Mouse (Mus musculus) cortical plate, adult 2 months (tissue): ENCODE data around the gene Spred2. TPM values are rescaled to one million over a fixed set of nuclear protein-coding genes. Genes with fewer than 3 reads are reported as not detected.

Source experiments
- H3K27ac ChIP-seq: fragments of 200-500 bp; 2 replicates; pipeline ENCODE4 v1.5.1; 2012; ENCODE audit warnings: low read length, control low read depth, inconsistent platforms; ENCODE audit not compliant: insufficient read depth
- H3K4me1 ChIP-seq: fragments of 200-500 bp; 2 replicates; pipeline ENCODE4 v1.6.1; 2011; ENCODE audit warnings: low read length; ENCODE audit not compliant: control insufficient read depth, insufficient read depth
- H3K4me3 ChIP-seq: fragments of 200-500 bp; 2 replicates; pipeline ENCODE4 v1.5.1; 2011; ENCODE audit warnings: mild to moderate bottlenecking, low read length, control low read depth; ENCODE audit not compliant: insufficient read depth
- CTCF ChIP-seq: fragments of 200-500 bp; IDR thresholded peaks from 2 replicates; pipeline ENCODE4 v1.5.1; 2011; ENCODE audit warnings: mild to moderate bottlenecking, control low read depth, low read length; ENCODE audit not compliant: insufficient read depth; ENCODE audit errors: extremely low read depth
- POLR2A ChIP-seq: fragments of 200-500 bp; IDR thresholded peaks from 2 replicates; pipeline ENCODE4 v1.6.1; 2011; ENCODE audit warnings: mild to moderate bottlenecking, low read length, control low read depth; ENCODE audit not compliant: insufficient read depth; ENCODE audit errors: extremely low read depth
- polyA plus RNA-seq: library from polyadenylated mRNA; depleted of rRNA; stranded (reverse); fragments of >200 nt; gene quantifications from 2 replicates; pipeline ENCODE4 v1.2.3, GENCODE M21; 2012

Spred2 gene
- polyA plus RNA-seq, 1 experiment: 42.0 TPM

DNA sequence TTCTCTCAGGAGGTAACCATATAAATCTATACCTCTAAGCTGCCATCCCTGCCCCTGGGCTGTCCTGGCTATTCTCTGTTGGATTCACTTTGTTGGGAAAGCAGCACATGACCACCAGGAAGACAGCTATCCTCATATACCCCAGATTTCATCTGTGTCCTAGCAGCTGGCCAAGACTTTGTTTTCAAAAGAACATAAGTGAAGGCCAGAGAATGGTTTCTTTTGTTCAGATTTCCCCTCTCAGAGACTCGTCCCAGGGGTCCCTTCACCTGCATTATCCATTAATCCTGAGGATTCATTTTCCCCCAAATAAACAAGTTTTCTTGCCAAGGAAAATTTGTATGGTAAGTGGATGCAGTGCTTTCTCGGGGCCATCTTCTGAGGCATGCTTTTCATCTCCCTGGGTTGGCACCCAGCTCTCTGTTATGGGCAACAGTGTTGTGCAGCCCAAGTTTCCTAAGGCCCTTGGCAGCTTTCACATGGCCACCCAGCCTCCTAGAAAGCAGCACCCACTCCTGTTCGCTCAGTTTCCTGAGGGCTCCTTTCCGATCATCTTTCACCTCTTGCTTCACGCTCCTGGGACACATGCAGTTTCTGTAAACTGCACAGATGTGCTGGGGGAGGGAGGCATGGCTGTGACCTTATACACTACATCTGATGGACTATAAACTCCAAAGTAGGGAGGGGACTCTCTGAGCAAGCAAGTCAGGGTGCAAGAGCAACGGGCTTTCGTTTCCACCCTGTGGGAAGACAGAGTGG is 49.0 kb downstream of the Spred2 start:
- Histone ChIP-seq H3K27ac (no peak overlapping the region), H3K4me3 (no peak overlapping the region), H3K4me1 (peaks cover 3% of the 10 kb centered on the region; the same call in 1 of the 2 replicates)
- TF ChIP-seq POLR2A (no peak), CTCF (no peak)

DNA sequence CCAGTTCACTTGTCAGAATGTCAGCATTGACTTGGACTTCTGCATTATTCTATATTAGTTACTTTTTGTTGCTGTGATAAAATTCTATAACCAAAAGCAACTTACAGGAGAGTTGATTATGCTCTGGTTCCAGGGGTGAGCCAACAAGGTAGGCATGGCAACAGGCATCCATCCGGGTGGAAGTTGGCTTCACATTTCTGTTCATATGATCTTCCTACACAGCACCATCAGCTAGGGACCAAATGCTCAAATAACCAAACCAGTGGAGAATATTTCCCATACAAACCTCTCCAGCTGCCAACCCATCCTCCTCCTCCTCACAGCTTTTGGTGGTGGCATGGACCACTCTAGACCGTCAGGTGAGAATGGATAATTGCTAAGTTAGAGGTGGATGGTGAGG is 51.9 kb downstream of the Spred2 start:
- no peak overlapping the region for H3K27ac ChIP-seq

DNA sequence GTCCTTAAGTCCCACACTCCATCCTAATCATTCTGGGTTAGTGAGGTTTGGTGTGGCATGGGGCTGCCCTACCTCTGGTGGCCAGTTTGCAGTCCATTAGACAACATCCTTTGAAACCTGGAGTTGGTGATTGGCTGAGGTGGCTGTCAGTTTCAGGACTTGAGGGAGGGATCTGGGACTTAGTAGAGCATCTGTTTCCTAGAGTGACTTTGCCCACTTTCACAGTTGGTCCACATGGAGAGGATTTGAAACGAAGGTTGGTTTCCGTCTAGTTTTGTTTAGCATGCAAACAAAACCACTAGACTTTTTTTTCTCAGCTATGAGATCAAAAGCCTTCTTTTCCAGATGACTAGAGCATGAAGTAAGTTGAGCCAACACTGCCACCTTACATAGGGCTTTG is 53.5 kb downstream of the Spred2 start:
- TF ChIP-seq POLR2A: no peak
- TF ChIP-seq CTCF: no peak
- peaks cover 8% of the 10 kb centered on the region for H3K4me1 ChIP-seq
- H3K4me3 ChIP-seq: no peak overlapping the region
- H3K27ac ChIP-seq: no peak overlapping the region

More for the DNA sequence above, 51.9 kb downstream of the Spred2 start:
- Histone ChIP-seq H3K4me3 (no peak overlapping the region), H3K4me1 (peaks cover 5% of the 10 kb centered on the region)
- TF ChIP-seq POLR2A: no peak

DNA sequence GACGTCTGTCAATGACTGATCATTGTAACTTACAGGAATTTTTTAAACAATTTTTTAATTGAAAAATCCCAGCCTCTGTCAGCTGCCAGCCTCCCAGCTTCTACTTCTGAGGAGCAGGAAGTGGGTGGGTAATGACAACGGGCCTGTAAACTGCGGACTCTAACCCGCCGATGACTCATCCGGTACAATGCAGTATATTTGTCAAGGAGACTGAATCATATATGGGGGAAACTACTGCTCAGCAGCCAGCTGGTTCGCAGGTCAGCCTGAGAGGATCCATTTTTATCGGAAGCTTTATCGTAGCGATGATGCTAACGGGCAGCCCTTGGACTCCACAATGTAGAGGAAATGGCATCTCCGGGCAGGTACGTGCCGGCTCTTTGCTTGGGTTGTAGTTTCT is 55.2 kb downstream of the Spred2 start:
- peaks cover 13% of the 10 kb centered on the region; the same call in 1 of the 2 replicates for H3K4me1 ChIP-seq
- peak overlapping the region; percentile 53 for H3K4me3 ChIP-seq
- peak overlapping the region; percentile 52; the same call in 1 of the 2 replicates for H3K27ac ChIP-seq
- TF ChIP-seq POLR2A: no peak
- TF ChIP-seq CTCF: no peak

DNA sequence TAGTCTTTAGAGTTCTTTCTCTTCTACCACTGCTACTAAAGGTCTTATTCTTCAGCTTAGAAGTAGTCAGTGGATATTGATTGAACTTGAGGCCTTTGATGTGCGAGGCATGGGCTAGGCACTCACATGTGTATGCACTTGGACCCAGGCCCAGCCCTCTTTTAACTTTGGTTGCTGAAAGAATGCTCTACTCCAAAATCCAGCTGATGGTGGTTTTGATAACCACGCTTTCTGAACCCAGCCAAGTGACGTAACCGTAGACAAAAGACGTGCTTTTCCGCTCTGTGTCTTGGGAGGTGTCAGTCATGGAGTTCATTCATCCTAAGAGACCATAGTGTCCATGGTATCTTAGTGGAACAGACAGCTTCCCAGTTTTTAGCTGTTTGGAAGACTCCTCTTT is 57.9 kb downstream of the Spred2 start:
- H3K27ac ChIP-seq: no peak overlapping the region
- H3K4me1 ChIP-seq: peaks cover 13% of the 10 kb centered on the region
- no peak overlapping the region for H3K4me3 ChIP-seq
- TF ChIP-seq POLR2A (no peak), CTCF (no peak)

DNA sequence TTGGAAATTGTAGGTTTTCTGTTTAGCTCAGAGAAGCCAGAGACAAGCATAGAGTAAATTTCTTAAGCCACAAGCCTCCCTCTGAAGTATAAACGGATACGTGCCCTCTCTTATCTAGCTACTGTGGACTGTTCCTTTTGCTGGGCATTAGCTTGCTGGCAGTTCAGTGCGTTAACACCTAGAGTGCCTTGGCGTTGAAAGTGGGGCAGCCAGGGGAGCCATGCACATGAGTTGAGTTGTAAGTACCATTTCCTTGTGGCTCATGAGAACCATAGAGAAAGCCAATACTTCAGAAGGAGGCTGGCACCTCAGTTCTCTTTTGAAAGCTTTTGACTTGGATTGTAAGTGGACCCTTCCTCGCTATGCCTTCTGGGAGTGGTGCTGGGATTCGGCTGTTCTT is 58.6 kb downstream of the Spred2 start:
- no peak overlapping the region for H3K27ac ChIP-seq
- TF ChIP-seq POLR2A (no peak), CTCF (no peak)
- no peak overlapping the region for H3K4me3 ChIP-seq
- H3K4me1 ChIP-seq: peaks cover 13% of the 10 kb centered on the region

- H3K4me3 ChIP-seq: no peak overlapping the region
- no peak overlapping the region for H3K27ac ChIP-seq
- TF ChIP-seq CTCF (no peak), POLR2A (no peak)
- H3K4me1 ChIP-seq: peaks cover 13% of the 10 kb centered on the region
Observed at GRCm38 (mm10) chr11:19983298-19983697, 59.1 kb downstream of the Spred2 start.

DNA sequence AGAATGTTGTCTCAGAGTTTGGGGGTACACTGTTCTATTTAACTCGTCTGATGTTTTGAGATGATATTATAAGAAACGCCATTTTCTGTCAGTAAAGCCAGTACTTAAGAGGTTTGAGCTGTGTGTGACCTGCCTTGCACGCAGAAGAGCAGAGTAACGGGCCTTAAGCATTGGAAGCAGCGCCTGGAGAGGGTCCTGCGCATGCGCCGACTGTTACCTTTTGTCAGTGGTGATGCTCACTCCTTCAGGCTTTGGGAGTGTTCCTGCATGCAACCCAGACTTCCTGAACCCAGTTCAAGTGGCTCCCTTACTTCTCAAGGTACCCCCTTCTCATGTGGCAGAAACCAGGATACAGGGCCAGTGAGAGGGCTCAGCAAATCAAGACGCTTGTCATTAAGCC is 59.9 kb downstream of the Spred2 start:
- no peak for TF ChIP-seq CTCF
- TF ChIP-seq POLR2A: no peak
- Histone ChIP-seq H3K27ac (no peak overlapping the region), H3K4me1 (peaks cover 12% of the 10 kb centered on the region), H3K4me3 (no peak overlapping the region)

- TF ChIP-seq POLR2A: no peak
- Histone ChIP-seq H3K4me1 (peaks cover 10% of the 10 kb centered on the region), H3K27ac (no peak overlapping the region), H3K4me3 (no peak overlapping the region)
Observed at GRCm38 (mm10) chr11:19985283-19985854, 61.2 kb downstream of the Spred2 start.

DNA sequence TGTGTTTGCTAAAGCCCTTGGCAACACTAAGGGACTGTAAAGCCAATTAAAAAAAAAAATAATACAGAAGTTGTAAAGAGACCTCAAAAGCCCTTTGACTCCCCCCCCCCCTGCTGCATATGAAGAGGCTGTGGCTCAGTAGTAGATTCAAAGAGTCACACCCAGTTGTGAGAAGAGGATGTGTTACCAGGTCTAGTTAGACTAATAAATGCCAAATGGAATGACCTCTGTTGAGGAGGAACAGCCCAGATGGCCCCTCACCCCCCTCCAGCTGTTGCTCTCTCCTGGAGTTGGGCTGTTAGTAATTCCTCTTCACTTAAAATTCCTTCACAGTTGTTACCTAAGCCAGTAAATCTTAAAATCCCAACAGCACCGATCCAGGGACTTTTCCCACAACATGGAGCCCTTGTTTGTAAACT is 62.3 kb downstream of the Spred2 start:
- Histone ChIP-seq H3K27ac (no peak overlapping the region), H3K4me3 (no peak overlapping the region), H3K4me1 (peaks cover 10% of the 10 kb centered on the region)
- TF ChIP-seq CTCF (no peak), POLR2A (no peak)
